Mouse (Mus musculus) liver, postnatal 0 days (tissue): ENCODE measurements around the gene Fxr2. TPM values are rescaled to one million over a fixed set of nuclear protein-coding genes. Genes with fewer than 3 reads are reported as not detected.
A peak's percentile ranks its signal among the peaks of the same experiment; 100 is the strongest.
"Not testable (repeated sequence)": the region's sequence is repeated elsewhere in the genome, so short reads cannot be mapped to it uniquely, and the experiment has no call there.

Experiments
- ATAC-seq: fragments of 200-750 bp; cut with Nextera tagmentation; 2 replicates; pipeline ENCODE4 v1.8.0; 2017; ENCODE audit warnings: mild to moderate bottlenecking, moderate library complexity
- DNase-seq: peaks from one replicate; pipeline ENCODE4 v3.0.0-alpha.2; 2016
- H3K27ac ChIP-seq: fragments of 300-500 bp; sonication (generic); 2 replicates; pipeline ENCODE4 v1.5.1; 2014; ENCODE audit warnings: antibody characterized with exemption, moderate library complexity, mild to moderate bottlenecking, low read depth
- H3K27me3 ChIP-seq: fragments of 300-500 bp; sonication (generic); 2 replicates; pipeline ENCODE4 v1.6.1; 2014; ENCODE audit warnings: low read length, control low read depth, mixed read lengths; ENCODE audit not compliant: insufficient read depth
- H3K36me3 ChIP-seq: fragments of 300-500 bp; sonication (generic); replicated peaks from 2 replicates; pipeline ENCODE4 v1.6.1; 2014; ENCODE audit warnings: mild to moderate bottlenecking, control low read depth, low read length, moderate library complexity, mixed read lengths; ENCODE audit not compliant: insufficient read depth
- H3K4me1 ChIP-seq: fragments of 300-500 bp; sonication (generic); 2 replicates; pipeline ENCODE4 v1.6.1; 2014; ENCODE audit warnings: antibody characterized with exemption, mild to moderate bottlenecking, control low read depth; ENCODE audit not compliant: insufficient read depth
- H3K4me2 ChIP-seq: fragments of 300-500 bp; sonication (generic); 2 replicates; pipeline ENCODE4 v1.6.1; 2014; ENCODE audit warnings: low read depth, mild to moderate bottlenecking, low read length, moderate library complexity, mixed read lengths
- H3K4me3 ChIP-seq: fragments of 300-500 bp; sonication (generic); 2 replicates; pipeline ENCODE4 v1.5.1; 2014; ENCODE audit warnings: low read depth, low read length
- H3K9ac ChIP-seq: fragments of 300-500 bp; sonication (generic); replicated peaks from 2 replicates; pipeline ENCODE4 v1.6.1; 2014; ENCODE audit warnings: mild to moderate bottlenecking, moderate library complexity
- H3K9me3 ChIP-seq: fragments of 300-500 bp; sonication (generic); 2 replicates; pipeline ENCODE4 v1.6.1; 2016; ENCODE audit warnings: mild to moderate bottlenecking, control low read depth, low read length, mixed read lengths
- CTCF ChIP-seq: sonication (generic); IDR thresholded peaks from 2 replicates; pipeline ENCODE4 v1.5.1; 2016; ENCODE audit warnings: antibody characterized with exemption, low read depth
- EP300 ChIP-seq: IDR thresholded peaks from 2 replicates; pipeline ENCODE4 v1.6.1; 2016; ENCODE audit warnings: antibody characterized with exemption, low read depth, mild to moderate bottlenecking
- WGBS: fragments of 180-500 bp; shearing (Covaris S2); extraction: QIAGEN DNeasy Blood & Tissue Kit; methylation state at CpG from one replicate; pipeline ENCODE4 v1.1.7; 2014; ENCODE audit not compliant: insufficient replicate concordance; 5-methylcytosine and 5-hydroxymethylcytosine counted together
- polyA plus RNA-seq: library from polyadenylated mRNA; unstranded; fragments of >200 nt; fragmentation: Nextera tagmentation; extraction: Ambion mirVana; gene quantifications from 2 replicates; pipeline ENCODE4 v1.2.1, GENCODE M21; 2015

The Fxr2 gene
- polyA plus RNA-seq, 1 experiment from 2014 or later, result 6.8 TPM

DNA sequence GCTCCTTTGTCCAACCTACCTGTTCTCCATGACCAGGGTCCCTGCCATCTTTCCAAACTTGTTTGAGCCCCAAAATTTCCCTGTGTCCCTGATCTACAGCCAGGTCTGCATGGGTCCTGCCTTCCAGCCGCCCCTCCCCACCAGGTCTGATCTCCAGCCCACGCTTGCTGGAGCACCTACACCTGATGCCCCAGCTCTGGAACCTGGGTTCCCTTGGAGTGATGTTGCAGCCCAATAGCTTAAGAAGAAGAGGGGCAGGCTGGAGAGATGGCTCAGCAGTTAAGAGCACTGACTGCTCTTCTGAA, 26.3 kb upstream of the Fxr2 start:
- peak overlapping the region; percentile 59 for H3K4me3 ChIP-seq
- 68% methylated on average over 2 of the region's 2 CpGs for WGBS
- ATAC-seq (no peak), DNase-seq (no peak)
- H3K27ac ChIP-seq, result peak overlapping the region; percentile 76
- peak overlapping the region; percentile 100 for H3K4me2 ChIP-seq
- no peak for TF ChIP-seq EP300
- TF ChIP-seq CTCF, result no peak
- H3K9me3 ChIP-seq, result no peaks in the 10 kb centered on the region
- peaks cover 28% of the 10 kb centered on the region for H3K4me1 ChIP-seq
- peak overlapping the region; percentile 67 for H3K9ac ChIP-seq
- no peaks in the 10 kb centered on the region for H3K36me3 ChIP-seq
- peaks cover 7% of the 10 kb centered on the region; the same call in 1 of the 2 replicates for H3K27me3 ChIP-seq

DNA sequence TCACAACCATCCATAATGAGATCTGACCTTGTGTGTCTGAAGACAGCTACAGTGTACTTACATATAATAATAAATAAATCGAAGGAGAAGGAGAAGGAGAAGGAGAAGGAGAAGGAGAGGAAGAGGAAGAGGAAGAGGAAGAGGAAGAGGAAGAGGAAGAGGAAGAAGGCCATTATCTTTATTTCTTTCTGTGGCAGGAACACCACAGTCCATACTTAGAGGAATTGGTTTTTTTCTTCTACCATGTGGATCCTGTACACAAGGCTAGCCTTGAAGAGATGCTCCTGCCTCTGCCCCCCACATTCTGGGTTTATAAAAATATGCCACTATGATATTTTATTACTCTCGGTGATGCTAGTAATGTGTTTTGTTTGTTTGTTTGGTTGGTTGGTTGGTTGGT, 26.0 kb upstream of the Fxr2 start:
- WGBS, result 76% methylated on average over 2 of the region's 2 CpGs
- Histone ChIP-seq H3K4me1 (peaks cover 24% of the 10 kb centered on the region), H3K27me3 (peaks cover 7% of the 10 kb centered on the region; the same call in 1 of the 2 replicates), H3K9ac (no peak overlapping the region), H3K36me3 (no peaks in the 10 kb centered on the region), H3K4me3 (no peak overlapping the region), H3K27ac (no peak overlapping the region), H3K4me2 (no peak overlapping the region), H3K9me3 (no peaks in the 10 kb centered on the region)
- ATAC-seq, result no peak
- no peak for TF ChIP-seq CTCF
- no peak for TF ChIP-seq EP300
- DNase-seq, result no peak

DNA sequence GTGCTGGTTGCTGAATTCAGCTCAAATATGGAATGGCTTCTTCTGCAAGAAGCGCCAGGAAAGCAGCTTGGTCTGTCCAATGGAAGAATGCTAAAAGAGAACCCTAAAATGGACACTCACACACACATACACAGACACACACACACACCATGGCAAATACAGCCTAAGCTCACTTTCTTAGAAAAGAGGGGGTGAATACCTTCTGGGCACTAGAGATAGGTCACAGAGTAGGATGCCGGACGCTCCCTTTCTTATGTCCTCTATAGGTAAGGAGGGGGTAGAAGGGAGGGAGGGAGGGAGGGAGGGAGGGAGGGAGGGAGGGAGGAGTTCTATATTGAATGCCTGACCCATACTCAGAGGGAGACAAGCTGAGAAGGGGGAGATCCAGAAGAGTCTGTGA, 24.3 kb upstream of the Fxr2 start:
- no peak for ATAC-seq
- H3K36me3 ChIP-seq, result no peaks in the 10 kb centered on the region
- no peak overlapping the region for H3K4me2 ChIP-seq
- 62% methylated on average over 3 of the region's 3 CpGs for WGBS
- TF ChIP-seq EP300 (no peak), CTCF (no peak)
- DNase-seq, result no peak
- H3K9ac ChIP-seq, result no peak overlapping the region
- peaks cover 7% of the 10 kb centered on the region; the same call in 1 of the 2 replicates for H3K27me3 ChIP-seq
- H3K27ac ChIP-seq, result peak overlapping the region; percentile 7; the same call in 1 of the 2 replicates
- H3K4me3 ChIP-seq, result no peak overlapping the region
- H3K4me1 ChIP-seq, result peaks cover 16% of the 10 kb centered on the region
- H3K9me3 ChIP-seq, result no peaks in the 10 kb centered on the region

DNA sequence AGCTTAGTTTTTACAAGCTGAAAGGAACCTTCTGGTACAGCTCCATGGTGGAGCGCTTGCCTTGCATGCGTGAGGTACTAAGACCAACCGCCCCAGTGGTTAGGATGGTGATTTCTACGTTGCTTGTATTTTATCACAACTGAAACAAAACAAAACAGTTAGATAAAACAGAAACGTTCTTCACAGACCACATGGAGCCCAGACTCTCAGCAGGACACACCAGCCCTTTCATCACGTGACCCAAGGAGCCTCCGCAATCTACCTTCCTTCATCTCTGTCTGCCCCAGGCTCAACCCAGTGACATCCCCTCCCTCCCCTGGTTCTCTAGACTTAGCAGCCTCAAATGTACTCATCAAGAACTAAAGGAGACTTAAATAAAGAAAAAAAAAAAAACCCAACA, 23.4 kb upstream of the Fxr2 start:
- DNase-seq (no peak), ATAC-seq (no peak)
- 45% methylated on average over 7 of the region's 7 CpGs for WGBS
- Histone ChIP-seq H3K36me3 (no peaks in the 10 kb centered on the region), H3K4me1 (peaks cover 18% of the 10 kb centered on the region), H3K4me2 (no peak overlapping the region), H3K9ac (no peak overlapping the region), H3K27me3 (peaks cover 7% of the 10 kb centered on the region; the same call in 1 of the 2 replicates), H3K9me3 (no peaks in the 10 kb centered on the region), H3K4me3 (no peak overlapping the region), H3K27ac (no peak overlapping the region)
- TF ChIP-seq EP300 (peak; percentile 76), CTCF (no peak)

DNA sequence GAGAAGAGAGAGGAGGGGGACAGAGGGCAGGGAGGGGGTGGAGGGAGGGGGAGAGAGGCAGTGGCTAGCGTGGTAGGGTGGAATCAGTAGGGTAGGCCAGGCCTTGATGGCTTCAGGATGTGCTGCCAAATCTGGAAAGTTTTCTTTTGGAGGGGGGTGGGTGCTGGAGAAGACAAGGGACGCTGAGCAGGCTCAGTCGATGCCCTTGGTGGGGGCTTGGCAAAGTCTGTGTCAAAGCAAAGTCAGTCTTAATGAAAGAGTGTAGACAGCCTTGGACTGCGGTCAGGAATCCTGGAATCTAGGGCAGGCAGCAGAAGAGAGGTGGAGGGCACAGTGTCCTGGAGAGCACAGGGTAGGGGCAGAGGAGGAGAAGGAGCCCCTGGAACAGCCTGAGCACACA, 21.9 kb upstream of the Fxr2 start:
- Histone ChIP-seq H3K9ac (no peak overlapping the region), H3K4me3 (no peak overlapping the region), H3K36me3 (no peaks in the 10 kb centered on the region), H3K9me3 (no peaks in the 10 kb centered on the region), H3K4me2 (no peak overlapping the region), H3K27ac (no peak overlapping the region), H3K27me3 (no peaks in the 10 kb centered on the region), H3K4me1 (peaks cover 8% of the 10 kb centered on the region)
- ATAC-seq (no peak), DNase-seq (no peak)
- TF ChIP-seq EP300, result no peak
- no peak for TF ChIP-seq CTCF
- WGBS, result 73% methylated on average over 4 of the region's 4 CpGs

DNA sequence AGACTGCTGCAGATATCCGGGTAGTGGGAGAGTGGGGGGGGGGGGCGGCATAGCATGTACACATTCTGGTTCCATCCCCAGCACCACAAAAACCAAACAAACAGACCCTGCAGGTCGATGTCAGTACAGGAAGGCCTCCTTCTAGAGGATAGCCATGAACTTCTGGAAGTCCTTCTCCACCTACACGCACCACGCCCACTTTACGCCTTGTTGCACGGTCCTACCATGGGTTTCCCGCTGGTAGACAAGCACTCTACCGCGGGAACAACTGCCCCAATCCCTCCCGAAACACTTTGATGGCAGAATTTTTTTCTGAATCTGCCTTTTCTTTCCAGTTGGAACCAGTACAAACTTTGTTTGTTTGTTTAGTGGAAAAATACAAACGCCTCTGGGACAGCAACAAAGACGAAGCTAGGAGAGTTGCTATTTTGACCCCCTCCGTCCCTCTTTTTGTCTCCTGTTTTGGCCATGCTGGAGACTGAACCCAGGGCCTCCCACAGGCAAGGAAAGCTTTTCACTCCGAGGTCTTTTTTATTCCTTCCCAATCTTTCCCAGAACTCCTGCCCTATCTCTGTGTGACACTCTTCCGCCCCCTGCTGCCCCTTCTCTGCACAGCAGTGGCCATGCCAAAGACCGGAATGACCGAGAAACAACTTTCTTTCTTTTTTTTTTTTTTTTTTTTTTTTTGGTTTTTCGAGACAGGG, 19.1 kb upstream of the Fxr2 start:
- peak overlapping the region; percentile 74 for H3K4me2 ChIP-seq
- no peaks in the 10 kb centered on the region for H3K27me3 ChIP-seq
- peaks cover 4% of the 10 kb centered on the region; the same call in 1 of the 2 replicates for H3K4me1 ChIP-seq
- H3K36me3 ChIP-seq, result no peaks in the 10 kb centered on the region
- WGBS, result 8% methylated on average over 19 of the region's 19 CpGs
- H3K9ac ChIP-seq, result peak overlapping the region; percentile 42
- DNase-seq (peak; percentile 88), ATAC-seq (peak; percentile 71)
- H3K4me3 ChIP-seq, result peak overlapping the region; percentile 26
- H3K27ac ChIP-seq, result no peak overlapping the region
- H3K9me3 ChIP-seq, result no peaks in the 10 kb centered on the region
- peak; percentile 90 for TF ChIP-seq CTCF
- no peak for TF ChIP-seq EP300

DNA sequence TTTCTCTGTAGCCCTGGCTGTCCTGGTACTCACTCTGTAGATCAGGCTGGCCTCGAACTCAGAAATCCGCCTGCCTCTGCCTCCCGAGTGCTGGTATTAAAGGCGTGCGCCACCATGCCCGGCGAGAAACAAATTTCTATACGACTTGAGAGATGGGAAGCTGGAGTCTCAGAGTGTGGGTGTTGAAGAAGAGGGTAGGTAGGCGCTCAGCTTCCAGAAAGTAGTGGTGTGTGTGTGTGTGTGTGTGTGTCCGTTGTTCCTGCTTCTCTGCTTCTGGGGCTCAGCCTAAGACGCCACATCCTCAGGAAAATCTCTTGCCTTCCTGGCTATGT, 18.6 kb upstream of the Fxr2 start:
- not testable (repeated sequence) for H3K4me1 ChIP-seq, H3K27ac ChIP-seq, H3K36me3 ChIP-seq, H3K27me3 ChIP-seq, H3K9me3 ChIP-seq, ATAC-seq, DNase-seq, H3K9ac ChIP-seq
- peak overlapping the region; percentile 26; the same call in 1 of the 2 replicates for H3K4me3 ChIP-seq
- 44% methylated on average over 11 of the region's 11 CpGs for WGBS
- H3K4me2 ChIP-seq, result peak overlapping the region; percentile 74
